Mouse (Mus musculus) embryonic facial prominence, embryonic 12.5 days (tissue): ENCODE results near the gene Utrn. TPM values are rescaled to one million over a fixed set of nuclear protein-coding genes. Genes with fewer than 3 reads are reported as not detected.

Source experiments
- ATAC-seq: fragments of 200-750 bp; cut with Nextera tagmentation; 2 replicates; pipeline ENCODE4 v1.8.0; 2017; ENCODE audit not compliant: insufficient number of reproducible peaks, insufficient read depth, low FRiP score, low TSS enrichment
- H3K27ac ChIP-seq: fragments of 300-500 bp; sonication (generic); 2 replicates; pipeline ENCODE4 v1.5.1; 2016; ENCODE audit warnings: mild to moderate bottlenecking
- H3K27me3 ChIP-seq: fragments of 300-500 bp; sonication (generic); 2 replicates; pipeline ENCODE4 v1.6.1; 2016; ENCODE audit warnings: mild to moderate bottlenecking, moderate library complexity
- H3K36me3 ChIP-seq: fragments of 300-500 bp; sonication (generic); 2 replicates; pipeline ENCODE4 v1.6.1; 2016; ENCODE audit warnings: mild to moderate bottlenecking
- H3K4me1 ChIP-seq: fragments of 300-500 bp; sonication (generic); 2 replicates; pipeline ENCODE4 v1.6.1; 2016
- H3K4me2 ChIP-seq: fragments of 300-500 bp; sonication (generic); replicated peaks from 2 replicates; pipeline ENCODE4 v1.6.1; 2016; ENCODE audit warnings: mild to moderate bottlenecking, moderate library complexity
- H3K4me3 ChIP-seq: fragments of 300-500 bp; sonication (generic); 2 replicates; pipeline ENCODE4 v1.5.1; 2016; ENCODE audit warnings: mild to moderate bottlenecking
- H3K9ac ChIP-seq: fragments of 300-500 bp; sonication (generic); 2 replicates; pipeline ENCODE4 v1.6.1; 2016; ENCODE audit warnings: mild to moderate bottlenecking, moderate library complexity
- H3K9me3 ChIP-seq: fragments of 300-500 bp; sonication (generic); 2 replicates; pipeline ENCODE4 v1.6.1; 2016; ENCODE audit warnings: mild to moderate bottlenecking, moderate library complexity
- WGBS: fragments of 180-500 bp; shearing (Covaris S2); methylation state at CpG from one replicate; pipeline ENCODE4 v1.1.7; 2016; 5-methylcytosine and 5-hydroxymethylcytosine counted together
- polyA plus RNA-seq: library from polyadenylated mRNA; unstranded; fragments of >200 nt; fragmentation: Nextera tagmentation; extraction: Ambion mirVana; gene quantifications from 2 replicates; pipeline ENCODE4 v1.2.1, GENCODE M21; 2016

Utrn gene
- polyA plus RNA-seq, 1 experiment from 2014 or later: 78.8 TPM

DNA sequence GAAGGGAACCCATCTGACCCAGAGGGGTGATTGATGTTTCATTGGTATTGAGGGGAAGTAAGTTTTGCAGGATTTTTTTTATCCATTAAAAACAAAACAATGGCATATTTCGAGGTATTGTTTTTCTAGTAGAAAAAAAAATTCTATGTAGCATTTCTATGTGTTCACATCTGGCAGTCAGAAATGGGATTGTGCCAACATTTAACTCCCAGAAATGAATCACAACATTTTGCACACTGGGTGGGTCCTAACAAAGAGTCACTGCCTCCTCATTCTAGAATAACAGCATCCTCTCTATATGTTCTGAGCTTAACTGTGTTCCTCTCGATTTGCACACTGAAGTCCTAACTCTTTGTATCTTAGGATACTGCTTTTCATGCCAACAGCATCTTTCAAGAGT, 416.5 kb downstream of the Utrn start:
- WGBS: 79% methylated on average over 2 of the region's 2 CpGs
- Histone ChIP-seq H3K27ac (no peak overlapping the region), H3K4me2 (no peak overlapping the region), H3K4me3 (no peak overlapping the region), H3K27me3 (no peaks in the 10 kb centered on the region), H3K9ac (no peak overlapping the region), H3K9me3 (no peaks in the 10 kb centered on the region), H3K36me3 (0 out of 2 replicates have a peak, but pooled peaks cover 3% of the 10 kb centered on the region), H3K4me1 (no peaks in the 10 kb centered on the region)
- ATAC-seq: no peak

GRCm38 (mm10) chr10:12444122-12444521, 425.0 kb downstream of the Utrn start:
- no peaks in the 10 kb centered on the region for H3K4me1 ChIP-seq
- no peaks in the 10 kb centered on the region for H3K27me3 ChIP-seq
- H3K9ac ChIP-seq: no peak overlapping the region
- no peaks in the 10 kb centered on the region for H3K9me3 ChIP-seq
- no peak overlapping the region for H3K4me3 ChIP-seq
- peaks cover 15% of the 10 kb centered on the region for H3K36me3 ChIP-seq
- 95% methylated on average over 4 of the region's 4 CpGs for WGBS
- no peak overlapping the region for H3K4me2 ChIP-seq
- no peak overlapping the region for H3K27ac ChIP-seq
- no peak for ATAC-seq

GRCm38 (mm10) chr10:12433161-12433560, 436.0 kb downstream of the Utrn start:
- Histone ChIP-seq H3K36me3 (no peaks in the 10 kb centered on the region), H3K27me3 (no peaks in the 10 kb centered on the region), H3K9me3 (no peaks in the 10 kb centered on the region), H3K9ac (no peak overlapping the region), H3K4me2 (no peak overlapping the region), H3K4me1 (no peaks in the 10 kb centered on the region), H3K4me3 (no peak overlapping the region), H3K27ac (no peak overlapping the region)
- WGBS: 89% methylated on average over 2 of the region's 2 CpGs
- ATAC-seq: no peak

DNA sequence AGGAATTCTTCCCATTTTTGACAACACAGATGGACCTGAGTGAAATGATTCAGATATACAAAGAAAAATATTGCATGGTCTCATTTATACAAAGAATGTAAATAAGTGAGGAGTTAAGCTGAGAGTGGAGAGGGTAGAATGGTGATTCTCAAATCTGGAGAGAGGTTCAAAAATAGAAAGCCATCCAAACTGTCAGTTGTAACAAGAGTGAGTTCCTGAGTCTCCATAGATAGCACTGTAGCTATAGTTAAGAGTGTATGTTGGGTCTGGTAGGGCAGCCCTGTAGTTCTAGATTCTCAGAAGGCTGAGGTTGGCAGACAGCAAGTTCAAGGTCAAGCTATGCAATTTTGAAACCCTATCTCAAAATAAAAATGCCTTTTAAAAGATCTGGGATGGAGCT, 438.8 kb downstream of the Utrn start:
- Histone ChIP-seq H3K36me3 (no peaks in the 10 kb centered on the region), H3K27me3 (no peaks in the 10 kb centered on the region), H3K27ac (no peak overlapping the region), H3K4me2 (no peak overlapping the region), H3K9me3 (no peaks in the 10 kb centered on the region), H3K9ac (no peak overlapping the region), H3K4me1 (no peaks in the 10 kb centered on the region), H3K4me3 (no peak overlapping the region)
- ATAC-seq: no peak

DNA sequence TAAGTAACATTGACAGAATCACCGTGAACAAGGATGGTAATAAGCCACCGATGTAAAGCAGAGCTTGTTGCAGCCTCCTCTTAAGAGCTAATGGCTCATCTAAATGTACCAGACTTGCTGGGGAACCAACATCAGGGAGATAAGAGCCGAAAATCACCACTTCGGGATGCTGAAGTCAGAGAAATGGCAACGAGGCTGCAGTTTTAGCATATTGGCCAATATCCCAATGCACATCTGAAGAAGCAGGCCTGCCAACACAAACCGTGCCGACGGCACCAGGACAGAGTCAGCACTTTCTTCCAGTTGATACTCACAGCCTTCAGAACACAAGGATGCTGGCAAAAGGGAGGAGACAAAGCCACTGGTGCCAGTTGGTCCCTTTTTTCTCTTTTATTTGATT, 442.3 kb downstream of the Utrn start:
- Histone ChIP-seq H3K4me1 (no peaks in the 10 kb centered on the region), H3K4me3 (no peak overlapping the region), H3K27ac (no peak overlapping the region), H3K27me3 (no peaks in the 10 kb centered on the region), H3K36me3 (no peaks in the 10 kb centered on the region), H3K4me2 (no peak overlapping the region), H3K9me3 (no peaks in the 10 kb centered on the region), H3K9ac (no peak overlapping the region)
- WGBS: 89% methylated on average over 8 of the region's 8 CpGs
- ATAC-seq: no peak

DNA sequence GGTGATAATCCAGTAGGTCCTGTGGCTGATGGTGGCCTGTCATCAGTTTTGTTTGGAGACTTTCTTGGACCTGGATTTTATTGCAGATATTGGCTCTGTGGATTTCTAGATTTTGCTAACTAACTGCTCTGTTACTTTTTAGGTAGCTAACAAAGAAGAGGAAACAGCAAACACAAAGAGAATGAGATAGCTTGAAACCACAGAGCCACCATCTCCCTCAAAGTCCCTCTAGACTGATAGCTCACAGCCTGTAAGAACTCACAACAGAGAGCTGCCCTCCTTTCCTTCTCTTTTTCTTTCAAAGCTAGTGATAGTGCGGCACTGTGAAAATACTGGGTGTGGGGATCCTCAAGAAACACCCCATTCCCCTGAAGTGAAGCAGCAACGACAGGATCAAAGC, 444.2 kb downstream of the Utrn start:
- H3K4me1 ChIP-seq: no peaks in the 10 kb centered on the region
- ATAC-seq: no peak
- no peaks in the 10 kb centered on the region for H3K9me3 ChIP-seq
- H3K9ac ChIP-seq: no peak overlapping the region
- H3K4me3 ChIP-seq: no peak overlapping the region
- H3K27ac ChIP-seq: no peak overlapping the region
- no peaks in the 10 kb centered on the region for H3K36me3 ChIP-seq
- 86% methylated on average over 2 of the region's 2 CpGs for WGBS
- no peak overlapping the region for H3K4me2 ChIP-seq
- no peaks in the 10 kb centered on the region for H3K27me3 ChIP-seq

GRCm38 (mm10) chr10:12423994-12424725, 445.0 kb downstream of the Utrn start:
- no peak for ATAC-seq
- Histone ChIP-seq H3K9me3 (no peaks in the 10 kb centered on the region), H3K36me3 (no peaks in the 10 kb centered on the region), H3K9ac (no peak overlapping the region), H3K4me3 (no peak overlapping the region), H3K4me2 (no peak overlapping the region), H3K27me3 (no peaks in the 10 kb centered on the region), H3K27ac (no peak overlapping the region), H3K4me1 (no peaks in the 10 kb centered on the region)
- 92% methylated on average over 7 of the region's 7 CpGs for WGBS

DNA sequence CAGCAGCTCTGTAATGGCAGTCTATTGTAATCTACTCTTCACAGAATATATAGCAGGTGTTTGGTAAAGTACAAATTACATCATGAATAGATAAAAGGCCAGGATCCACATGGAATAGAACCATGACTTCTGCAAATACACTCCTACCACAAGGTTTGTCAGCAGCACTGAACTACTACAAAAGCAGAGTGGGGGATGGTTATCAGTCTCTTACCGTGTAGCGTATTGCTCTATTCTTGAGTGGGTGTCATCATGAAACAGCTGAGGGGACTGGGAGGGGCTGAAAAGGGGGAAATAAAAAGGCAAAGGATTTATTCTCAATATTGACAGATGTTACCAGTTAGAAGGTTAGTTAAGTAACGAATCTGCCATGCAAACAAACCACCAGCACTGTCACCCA, 454.2 kb downstream of the Utrn start:
- Histone ChIP-seq H3K9ac (no peak overlapping the region), H3K27me3 (no peaks in the 10 kb centered on the region), H3K9me3 (no peaks in the 10 kb centered on the region), H3K4me1 (no peaks in the 10 kb centered on the region), H3K36me3 (0 out of 2 replicates have a peak, but pooled peaks cover 8% of the 10 kb centered on the region), H3K27ac (no peak overlapping the region), H3K4me3 (no peak overlapping the region), H3K4me2 (no peak overlapping the region)
- WGBS: 86% methylated on average over 3 of the region's 3 CpGs
- ATAC-seq: no peak

GRCm38 (mm10) chr10:12406338-12407110, 462.6 kb downstream of the Utrn start:
- WGBS: 83% methylated on average over 12 of the region's 12 CpGs
- Histone ChIP-seq H3K4me3 (no peak overlapping the region), H3K9me3 (no peaks in the 10 kb centered on the region), H3K9ac (no peak overlapping the region), H3K4me1 (no peaks in the 10 kb centered on the region), H3K36me3 (peaks cover 19% of the 10 kb centered on the region; the same call in 1 of the 2 replicates), H3K4me2 (no peak overlapping the region), H3K27ac (no peak overlapping the region), H3K27me3 (no peaks in the 10 kb centered on the region)
- no peak for ATAC-seq

GRCm38 (mm10) chr10:12399450-12399849, 469.7 kb downstream of the Utrn start:
- no peak overlapping the region for H3K27ac ChIP-seq
- H3K36me3 ChIP-seq: peaks cover 16% of the 10 kb centered on the region; the same call in 1 of the 2 replicates
- 54% methylated on average over 2 of the region's 2 CpGs for WGBS
- H3K9me3 ChIP-seq: no peaks in the 10 kb centered on the region
- H3K4me2 ChIP-seq: no peak overlapping the region
- H3K9ac ChIP-seq: no peak overlapping the region
- H3K4me1 ChIP-seq: no peaks in the 10 kb centered on the region
- H3K27me3 ChIP-seq: no peaks in the 10 kb centered on the region
- H3K4me3 ChIP-seq: no peak overlapping the region
- 0 out of 2 replicates have a peak, but pooled peaks have one; percentile 35 for ATAC-seq

DNA sequence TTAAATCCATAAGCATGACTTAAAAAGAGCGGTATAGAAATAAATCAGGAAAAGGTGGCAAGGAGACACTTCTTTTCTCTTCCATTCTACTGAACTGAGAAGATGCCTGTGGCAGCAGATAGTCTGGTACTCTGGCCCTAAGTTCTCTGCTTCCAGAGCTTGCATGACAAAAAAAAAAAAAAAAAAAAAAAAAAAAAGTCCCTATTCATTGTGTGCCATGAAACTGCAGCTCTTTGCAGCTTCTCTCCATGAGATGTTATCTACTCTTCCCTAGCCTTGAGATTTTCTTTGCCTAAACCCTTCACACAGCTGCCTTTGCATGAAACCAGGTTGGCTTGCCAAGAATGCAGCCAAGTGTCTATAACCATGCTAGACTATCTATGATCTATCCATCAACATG, 489.0 kb downstream of the Utrn start:
- no peak overlapping the region for H3K27ac ChIP-seq
- H3K36me3 ChIP-seq: no peaks in the 10 kb centered on the region
- no peak overlapping the region for H3K9ac ChIP-seq
- ATAC-seq: no peak
- H3K4me3 ChIP-seq: no peak overlapping the region
- H3K9me3 ChIP-seq: no peaks in the 10 kb centered on the region
- WGBS: 97% methylated on average over 1 of the region's 1 CpGs
- H3K27me3 ChIP-seq: no peaks in the 10 kb centered on the region
- no peaks in the 10 kb centered on the region for H3K4me1 ChIP-seq
- no peak overlapping the region for H3K4me2 ChIP-seq

GRCm38 (mm10) chr10:12379123-12379522, 490.0 kb downstream of the Utrn start:
- Histone ChIP-seq H3K4me1 (no peaks in the 10 kb centered on the region), H3K4me2 (no peak overlapping the region), H3K4me3 (no peak overlapping the region), H3K9me3 (no peaks in the 10 kb centered on the region), H3K36me3 (no peaks in the 10 kb centered on the region), H3K27me3 (no peaks in the 10 kb centered on the region), H3K9ac (no peak overlapping the region), H3K27ac (no peak overlapping the region)
- 93% methylated on average over 1 of the region's 1 CpGs for WGBS
- no peak for ATAC-seq
